Mouse (Mus musculus) midbrain, embryonic 16.5 days (tissue): ENCODE measurements around the gene Lypd5. TPM values are rescaled to one million over a fixed set of nuclear protein-coding genes. Genes with fewer than 3 reads are reported as not detected.

Experiments used
- ATAC-seq: fragments of 200-750 bp; cut with Nextera tagmentation; 2 replicates; pipeline ENCODE4 v1.8.0; 2017; ENCODE audit warnings: moderate TSS enrichment
- H3K27ac ChIP-seq: fragments of 300-500 bp; sonication (generic); 2 replicates; pipeline ENCODE4 v1.5.1; 2014; ENCODE audit warnings: mild to moderate bottlenecking, low read length, mixed read lengths
- H3K27me3 ChIP-seq: fragments of 300-500 bp; sonication (generic); 2 replicates; pipeline ENCODE4 v1.6.1; 2014; ENCODE audit warnings: low read depth, low read length, mixed read lengths; ENCODE audit not compliant: control insufficient read depth, insufficient read depth
- H3K36me3 ChIP-seq: fragments of 300-500 bp; sonication (generic); 2 replicates; pipeline ENCODE4 v1.6.1; 2014; ENCODE audit warnings: mild to moderate bottlenecking, low read length, moderate library complexity, mixed read lengths; ENCODE audit not compliant: control insufficient read depth, insufficient read depth
- H3K4me1 ChIP-seq: fragments of 300-500 bp; sonication (generic); 2 replicates; pipeline ENCODE4 v1.6.1; 2014; ENCODE audit warnings: mild to moderate bottlenecking, low read length, mixed read lengths; ENCODE audit not compliant: control insufficient read depth, insufficient read depth
- H3K4me2 ChIP-seq: fragments of 300-500 bp; sonication (generic); 2 replicates; pipeline ENCODE4 v1.6.1; 2014; ENCODE audit warnings: mild to moderate bottlenecking, low read length, mixed read lengths
- H3K4me3 ChIP-seq: fragments of 300-500 bp; sonication (generic); 2 replicates; pipeline ENCODE4 v1.5.1; 2014; ENCODE audit warnings: low read depth, mild to moderate bottlenecking, low read length, moderate library complexity, mixed read lengths
- H3K9ac ChIP-seq: fragments of 300-500 bp; sonication (generic); 2 replicates; pipeline ENCODE4 v1.6.1; 2014; ENCODE audit warnings: low read depth, low read length, mixed read lengths
- H3K9me3 ChIP-seq: fragments of 300-500 bp; sonication (generic); replicated peaks from 2 replicates; pipeline ENCODE4 v1.6.1; 2014; ENCODE audit warnings: mild to moderate bottlenecking, low read length, mixed read lengths; ENCODE audit not compliant: control insufficient read depth, poor library complexity, severe bottlenecking
- WGBS: fragments of 180-500 bp; shearing (Covaris S2); extraction: QIAGEN DNeasy Blood & Tissue Kit; methylation state at CpG from one replicate; pipeline ENCODE4 v1.1.7; 2014; 5-methylcytosine and 5-hydroxymethylcytosine counted together
- polyA plus RNA-seq: library from polyadenylated mRNA; unstranded; fragments of >200 nt; fragmentation: Nextera tagmentation; extraction: Ambion mirVana; gene quantifications from 2 replicates; pipeline ENCODE4 v1.2.1, GENCODE M21; 2015

Lypd5 gene
- polyA plus RNA-seq, 1 experiment from 2014 or later, result not detected

- no peaks in the 10 kb centered on the region; the same call in 1 of the 2 replicates for H3K4me1 ChIP-seq
- H3K36me3 ChIP-seq, result no peaks in the 10 kb centered on the region
- no peak overlapping the region for H3K4me2 ChIP-seq
- H3K9me3 ChIP-seq, result no peaks in the 10 kb centered on the region
- H3K27me3 ChIP-seq, result no peaks in the 10 kb centered on the region
- 63% methylated on average over 4 of the region's 4 CpGs for WGBS
- ATAC-seq, result no peak
- H3K27ac ChIP-seq, result no peak overlapping the region
- H3K9ac ChIP-seq, result no peak overlapping the region
- no peak overlapping the region for H3K4me3 ChIP-seq
Measured at GRCm38 (mm10) chr7:24368226-24368625, 19.2 kb downstream of the Lypd5 start.

- Histone ChIP-seq H3K9ac (no peak overlapping the region), H3K4me2 (no peak overlapping the region), H3K9me3 (no peaks in the 10 kb centered on the region), H3K27me3 (no peaks in the 10 kb centered on the region), H3K36me3 (no peaks in the 10 kb centered on the region), H3K27ac (no peak overlapping the region), H3K4me3 (no peak overlapping the region), H3K4me1 (peaks cover 3% of the 10 kb centered on the region)
- 87% methylated on average over 7 of the region's 7 CpGs for WGBS
- ATAC-seq, result no peak
Measured at GRCm38 (mm10) chr7:24368946-24369345, 19.9 kb downstream of the Lypd5 start.

- no peak within 1 kb of the TSS for H3K4me3 ChIP-seq
- no peak for ATAC-seq
- H3K27me3 ChIP-seq, result no peaks in the 10 kb centered on the region
- peaks cover 3% of the 10 kb centered on the region for H3K4me1 ChIP-seq
- no peak within 1 kb of the TSS for H3K27ac ChIP-seq
- H3K4me2 ChIP-seq, result no peak within 1 kb of the TSS
- no peak within 1 kb of the TSS for H3K9ac ChIP-seq
- WGBS, result 45% methylated on average over 23 of the region's 23 CpGs
- H3K9me3 ChIP-seq, result no peaks in the 10 kb centered on the region
- H3K36me3 ChIP-seq, result no peaks in the 10 kb centered on the region
Measured at GRCm38 (mm10) chr7:24369731-24370541, 20.9 kb downstream of the Lypd5 start, which contains the start of gene Kcnn4. Gene Kcnn4, plus strand, starts transcription at chr7:24370263.

DNA sequence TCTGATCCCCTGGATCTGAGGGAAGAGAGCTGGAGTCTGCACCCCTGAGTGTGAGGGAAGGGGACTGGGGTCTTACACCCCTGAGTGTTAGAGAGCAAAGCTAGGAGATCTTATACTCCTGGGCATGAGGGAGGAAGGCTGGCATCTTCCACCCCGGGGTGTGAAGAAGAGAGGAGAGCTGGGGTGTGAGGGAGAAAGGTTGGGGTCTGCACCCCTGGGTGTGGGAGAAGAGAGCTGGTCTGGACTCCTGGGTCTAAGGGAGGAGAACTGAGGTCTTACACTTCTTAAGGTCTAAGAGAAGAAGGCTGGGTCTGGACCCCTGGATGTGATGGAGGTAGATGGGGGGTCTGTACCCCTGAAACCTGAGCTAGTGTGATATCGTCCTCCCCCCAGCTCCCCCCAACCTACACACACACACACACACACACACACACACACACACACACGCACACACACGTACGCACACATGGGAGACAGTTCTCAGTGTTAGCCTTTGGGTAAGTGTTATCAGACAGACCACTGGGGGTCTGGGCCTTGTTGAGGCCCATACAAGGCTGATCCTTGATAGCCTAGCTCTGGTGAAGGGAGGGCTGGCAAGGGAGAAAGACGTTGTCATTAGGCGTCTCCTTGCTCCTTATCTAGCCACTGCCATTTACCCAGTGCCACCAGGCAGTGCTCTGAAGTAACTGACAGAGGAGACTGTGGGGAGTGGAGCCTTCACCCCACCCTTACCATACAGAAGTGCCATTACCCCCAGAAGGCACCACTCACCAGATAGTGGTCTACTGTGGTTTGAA lies 22.2 kb downstream of the Lypd5 start:
- Histone ChIP-seq H3K4me3 (no peak overlapping the region), H3K4me1 (peaks cover 3% of the 10 kb centered on the region), H3K9me3 (no peaks in the 10 kb centered on the region), H3K9ac (no peak overlapping the region), H3K4me2 (no peak overlapping the region), H3K27me3 (no peaks in the 10 kb centered on the region), H3K27ac (no peak overlapping the region), H3K36me3 (no peaks in the 10 kb centered on the region)
- 70% methylated on average over 7 of the region's 7 CpGs for WGBS
- no peak for ATAC-seq

DNA sequence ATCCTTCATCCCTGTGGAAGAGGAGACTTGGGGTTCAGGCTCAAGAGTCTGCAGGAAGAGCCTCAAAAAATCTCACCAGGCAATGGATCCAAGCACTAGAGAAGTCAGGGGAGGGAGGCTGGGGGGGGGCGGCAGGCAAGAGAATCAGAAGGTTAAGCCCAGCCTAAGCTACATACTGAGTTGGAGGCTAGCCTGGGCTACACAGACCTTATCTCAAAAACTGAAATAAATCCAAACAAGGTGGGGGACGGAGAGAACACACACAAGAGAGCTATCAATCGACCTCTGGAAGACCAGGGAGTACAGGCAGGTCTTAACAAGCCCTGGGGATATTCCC lies 22.8 kb downstream of the Lypd5 start:
- Histone ChIP-seq H3K4me2 (no peak overlapping the region), H3K9ac (no peak overlapping the region), H3K4me1 (peaks cover 3% of the 10 kb centered on the region), H3K9me3 (no peaks in the 10 kb centered on the region), H3K27ac (no peak overlapping the region), H3K27me3 (no peaks in the 10 kb centered on the region; the same call in 1 of the 2 replicates), H3K4me3 (no peak overlapping the region), H3K36me3 (no peaks in the 10 kb centered on the region)
- no peak for ATAC-seq
- 71% methylated on average over 3 of the region's 3 CpGs for WGBS

GRCm38 (mm10) chr7:24372300-24372699 lies 23.3 kb downstream of the Lypd5 start:
- peaks cover 4% of the 10 kb centered on the region for H3K4me1 ChIP-seq
- no peak overlapping the region for H3K4me2 ChIP-seq
- H3K27me3 ChIP-seq, result no peaks in the 10 kb centered on the region; the same call in none of the 2 replicates
- no peak overlapping the region for H3K27ac ChIP-seq
- no peak overlapping the region for H3K4me3 ChIP-seq
- no peaks in the 10 kb centered on the region for H3K9me3 ChIP-seq
- no peak overlapping the region for H3K9ac ChIP-seq
- no peak for ATAC-seq
- WGBS, result 88% methylated on average over 11 of the region's 11 CpGs
- H3K36me3 ChIP-seq, result no peaks in the 10 kb centered on the region

DNA sequence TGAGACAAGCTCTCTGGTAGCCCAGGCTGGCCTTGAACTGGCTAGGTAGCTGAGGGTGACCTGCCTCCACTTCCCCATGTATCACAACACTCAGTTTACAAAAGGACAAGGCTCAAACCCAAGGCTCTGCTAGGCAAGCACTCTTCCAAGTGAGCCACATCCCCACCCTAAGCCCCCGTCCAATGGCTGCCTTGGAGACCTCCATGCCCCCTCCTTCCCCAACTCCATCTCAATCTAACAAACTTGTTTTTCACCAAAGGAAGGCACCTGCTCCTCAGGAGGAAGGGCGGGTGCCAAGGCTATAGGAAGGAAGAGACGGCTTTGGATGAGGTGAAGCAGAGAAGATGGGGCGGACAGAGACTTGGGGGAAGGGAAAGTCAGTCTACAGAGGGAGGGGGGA lies 23.8 kb downstream of the Lypd5 start:
- no peaks in the 10 kb centered on the region for H3K9me3 ChIP-seq
- H3K9ac ChIP-seq, result no peak overlapping the region
- H3K4me2 ChIP-seq, result no peak overlapping the region
- 85% methylated on average over 4 of the region's 4 CpGs for WGBS
- H3K27me3 ChIP-seq, result no peaks in the 10 kb centered on the region; the same call in none of the 2 replicates
- no peak overlapping the region for H3K27ac ChIP-seq
- H3K36me3 ChIP-seq, result no peaks in the 10 kb centered on the region
- ATAC-seq, result no peak
- H3K4me1 ChIP-seq, result peaks cover 5% of the 10 kb centered on the region
- no peak overlapping the region for H3K4me3 ChIP-seq

DNA sequence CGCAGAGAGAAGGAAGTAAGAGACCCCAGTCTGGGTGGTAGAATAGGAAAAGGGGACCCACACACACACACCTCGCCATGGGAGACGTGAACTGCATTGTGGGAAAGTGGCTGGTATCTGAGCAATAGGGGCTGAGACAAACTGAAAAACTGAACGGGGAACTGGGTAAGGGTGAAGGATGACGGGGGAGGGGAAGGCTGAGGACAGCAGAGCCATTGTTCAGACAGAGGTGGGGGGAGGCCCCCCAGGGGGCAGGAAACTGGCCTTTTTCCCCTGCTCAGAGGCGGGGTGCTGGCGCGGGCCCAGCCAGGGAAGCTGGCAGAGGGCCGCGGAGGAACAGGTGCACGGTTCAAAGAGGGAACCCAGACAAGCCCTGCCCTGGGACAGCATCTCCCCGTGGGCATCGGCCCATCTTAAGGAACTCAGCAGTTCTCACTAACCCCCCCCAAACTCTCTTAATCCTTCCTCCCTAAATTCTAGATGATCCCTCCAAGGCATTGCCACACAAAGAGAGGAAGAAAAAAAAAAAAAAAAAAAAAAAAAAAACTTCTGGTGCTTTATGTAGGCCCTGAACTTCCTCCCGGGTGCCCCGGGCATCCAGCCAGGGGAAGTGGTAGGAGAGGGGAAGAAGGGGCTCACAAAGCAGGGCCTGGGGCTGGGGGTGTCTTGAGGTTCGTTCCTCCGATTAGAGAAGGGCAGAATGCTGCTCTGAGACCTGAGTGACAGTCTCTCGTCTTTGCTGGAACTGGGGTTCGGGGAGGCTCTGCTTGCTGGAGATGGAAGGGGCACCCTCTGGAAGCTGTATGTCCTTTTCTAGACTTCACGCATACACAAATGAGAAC lies 24.8 kb downstream of the Lypd5 start:
- H3K4me2 ChIP-seq, result no peak overlapping the region

More for the DNA sequence above, 24.8 kb downstream of the Lypd5 start:
- H3K4me3 ChIP-seq, result no peak overlapping the region
- H3K4me1 ChIP-seq, result peaks cover 5% of the 10 kb centered on the region
- no peaks in the 10 kb centered on the region for H3K36me3 ChIP-seq
- 36% methylated on average over 19 of the region's 20 CpGs for WGBS
- ATAC-seq, result peak; percentile 49; the same call in 1 of the 2 replicates
- no peak overlapping the region for H3K9ac ChIP-seq
- H3K27me3 ChIP-seq, result no peaks in the 10 kb centered on the region; the same call in none of the 2 replicates
- no peaks in the 10 kb centered on the region for H3K9me3 ChIP-seq
- peak overlapping the region; percentile 42; the same call in 1 of the 2 replicates for H3K27ac ChIP-seq
